Mouse (Mus musculus) frontal cortex, postnatal 14 days (tissue): Measurements from ENCODE around the gene 2210408I21Rik.

ENCODE experiments used
- DNase-seq, 2 experiments: peaks; one replicate each; pipeline ENCODE4 v3.0.0; 2022; ENCODE audit warnings: low spot score in 2 of 2

The 2210408I21Rik gene

DNA sequence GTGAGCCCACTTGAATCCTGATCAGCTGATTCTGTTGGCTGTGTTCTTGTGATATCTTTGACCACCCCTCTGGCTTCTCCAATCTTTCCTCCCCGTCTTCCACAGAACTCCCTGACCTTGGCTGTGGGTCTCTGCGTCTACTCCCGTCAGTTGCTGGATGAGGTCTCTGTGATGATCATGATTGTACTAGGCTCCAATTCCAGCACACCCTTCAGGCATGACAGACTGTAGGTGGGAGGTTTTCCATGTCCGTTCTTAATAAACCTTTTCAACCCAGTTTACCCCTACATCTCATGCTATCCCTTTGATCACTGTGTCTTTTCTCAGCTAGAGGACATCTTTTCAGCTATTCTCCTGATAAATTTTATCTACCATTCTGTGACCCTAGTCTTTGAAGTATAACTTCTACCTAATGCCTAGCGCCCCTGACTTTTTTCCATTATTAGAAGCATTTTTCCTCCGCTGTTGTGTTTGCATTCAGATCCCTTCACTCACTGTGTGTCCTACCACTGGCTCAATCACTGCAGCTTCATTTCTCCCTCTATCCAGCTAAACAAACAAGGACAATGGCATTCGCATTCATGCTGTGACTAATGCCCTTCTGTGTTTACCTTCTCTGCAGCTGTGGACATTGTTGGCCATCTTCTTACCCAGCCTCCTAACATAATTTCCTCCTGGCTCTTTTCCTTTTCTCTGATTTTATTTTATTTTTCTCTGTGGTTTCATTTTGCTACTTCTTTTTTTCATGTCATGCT is 143.5 kb downstream of the 2210408I21Rik start:
- DNase-seq: no peak

GRCm38 (mm10) chr13:77295519-77295918 is 160.2 kb downstream of the 2210408I21Rik start:
- DNase-seq: peak in 1 of 2 experiments; percentile 17

DNA sequence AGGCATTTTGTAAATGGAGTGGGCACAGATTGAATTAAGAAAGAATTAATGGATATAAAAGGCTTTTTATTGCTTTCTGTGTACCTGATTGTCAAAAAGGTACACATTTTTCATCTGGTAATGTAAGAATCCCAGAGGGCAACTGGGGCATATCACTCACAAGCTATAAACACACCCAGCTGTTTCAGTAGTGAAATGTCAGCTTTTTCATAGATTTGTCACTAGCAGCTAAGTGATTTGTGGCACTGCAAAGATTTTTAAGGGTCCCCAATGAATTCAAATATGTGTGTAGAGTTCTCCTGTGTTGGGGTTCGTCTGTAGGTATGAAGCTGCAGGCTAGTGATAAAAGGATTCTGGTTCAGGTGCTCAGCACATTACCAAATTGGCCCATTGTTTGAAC is 188.8 kb downstream of the 2210408I21Rik start:
- no peak for DNase-seq

GRCm38 (mm10) chr13:77326174-77326959 is 191.0 kb downstream of the 2210408I21Rik start:
- no peak for DNase-seq

GRCm38 (mm10) chr13:77342097-77342496 is 206.8 kb downstream of the 2210408I21Rik start:
- no peak for DNase-seq

GRCm38 (mm10) chr13:77385448-77385970 is 250.2 kb downstream of the 2210408I21Rik start:
- no peak for DNase-seq

GRCm38 (mm10) chr13:77386001-77386400 is 250.7 kb downstream of the 2210408I21Rik start:
- DNase-seq: no peak

DNA sequence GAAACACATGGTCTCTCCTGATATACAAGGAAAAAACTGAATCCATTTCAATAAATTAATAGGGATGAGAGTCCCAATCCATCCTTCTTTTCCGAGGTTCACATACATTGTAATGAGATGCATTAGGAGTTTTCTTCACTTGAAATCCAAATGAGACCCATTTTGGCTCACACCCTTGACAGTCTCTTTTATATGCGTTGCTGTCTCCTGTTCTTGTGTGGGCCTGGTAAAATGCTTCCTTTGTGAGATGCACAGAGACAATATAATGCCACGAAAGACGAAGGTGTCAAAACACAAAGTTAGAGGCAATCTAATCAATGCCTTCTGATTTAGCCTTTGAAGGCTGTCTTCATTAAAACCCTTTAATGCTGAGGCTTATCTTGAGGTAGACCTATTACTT is 252.8 kb downstream of the 2210408I21Rik start:
- no peak for DNase-seq

DNA sequence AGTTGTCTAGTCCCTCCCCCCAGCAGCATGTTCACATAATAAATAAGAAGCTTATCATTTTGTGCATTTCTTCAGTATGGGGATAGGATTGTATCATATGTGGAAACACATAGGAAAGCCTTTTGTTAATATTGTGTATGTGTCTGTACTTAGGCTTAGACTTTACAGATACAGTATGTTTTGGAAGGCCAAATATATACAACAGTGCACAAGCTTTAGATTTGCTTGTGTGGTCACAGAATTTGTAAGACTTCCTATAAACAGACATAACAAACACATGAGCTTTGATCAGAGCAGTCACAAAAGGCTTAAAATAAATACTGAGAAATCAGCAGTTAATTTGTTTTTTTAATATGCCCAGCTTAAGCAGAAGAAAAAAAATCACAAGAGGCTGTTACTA is 253.9 kb downstream of the 2210408I21Rik start:
- DNase-seq: no peak

DNA sequence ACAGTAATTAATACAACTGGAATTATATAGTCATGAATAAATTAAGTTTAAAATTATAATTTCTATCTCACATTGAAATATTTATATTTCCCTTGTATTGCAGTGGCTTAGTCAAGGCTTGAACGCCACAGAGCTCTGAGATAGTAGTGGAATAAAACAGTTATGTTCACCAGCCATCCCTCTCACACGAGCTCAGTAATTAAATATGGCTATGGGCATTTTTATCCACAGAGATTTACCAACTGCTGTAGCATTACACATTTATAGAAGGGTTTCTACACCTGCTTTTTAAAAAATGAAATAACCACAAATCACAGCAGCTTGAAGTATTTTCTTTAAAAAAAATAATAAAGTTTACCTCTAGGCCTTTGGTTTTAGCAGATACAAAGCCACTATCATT is 261.0 kb downstream of the 2210408I21Rik start:
- no peak for DNase-seq

GRCm38 (mm10) chr13:77396981-77397380 is 261.6 kb downstream of the 2210408I21Rik start:
- no peak for DNase-seq

DNA sequence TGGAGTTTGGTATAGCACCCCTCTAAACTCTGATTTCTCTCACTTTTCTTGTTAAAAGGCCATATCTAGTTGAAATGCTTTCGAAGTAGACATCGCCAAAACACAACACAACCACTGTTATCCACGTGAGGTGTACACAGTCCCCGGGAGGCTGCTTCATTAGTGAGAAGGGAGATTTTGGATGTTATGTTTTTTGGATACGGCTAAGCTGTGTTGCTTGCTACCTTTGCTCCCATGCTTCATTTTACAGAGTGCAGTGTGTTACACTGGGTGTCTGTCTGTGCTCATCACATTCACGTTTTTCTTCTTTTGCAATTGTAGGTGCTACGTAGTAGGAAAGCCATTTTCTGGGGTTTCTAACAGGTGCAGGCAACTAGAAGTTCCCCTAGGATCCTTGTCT is 262.3 kb downstream of the 2210408I21Rik start:
- DNase-seq: no peak

DNA sequence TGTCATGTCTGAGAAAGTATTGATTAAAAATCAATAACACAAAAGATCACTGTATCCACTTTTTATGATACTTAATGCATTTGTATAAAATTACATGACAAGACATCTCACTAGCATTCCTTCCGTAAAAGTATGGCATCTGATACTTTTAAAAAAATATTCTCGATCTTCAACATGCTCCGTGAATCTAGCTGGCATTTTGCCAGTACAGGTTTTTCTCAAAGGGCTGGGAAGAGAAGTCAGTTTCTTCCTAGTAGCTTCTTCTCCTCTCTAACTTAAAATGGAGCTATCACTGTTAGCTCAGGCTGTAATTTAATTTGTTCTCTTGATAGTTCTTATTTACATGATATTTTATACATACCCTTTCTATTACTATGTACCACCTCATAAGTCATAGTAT is 263.1 kb downstream of the 2210408I21Rik start:
- DNase-seq: no peak

GRCm38 (mm10) chr13:77400762-77401161 is 265.4 kb downstream of the 2210408I21Rik start:
- DNase-seq: no peak

DNA sequence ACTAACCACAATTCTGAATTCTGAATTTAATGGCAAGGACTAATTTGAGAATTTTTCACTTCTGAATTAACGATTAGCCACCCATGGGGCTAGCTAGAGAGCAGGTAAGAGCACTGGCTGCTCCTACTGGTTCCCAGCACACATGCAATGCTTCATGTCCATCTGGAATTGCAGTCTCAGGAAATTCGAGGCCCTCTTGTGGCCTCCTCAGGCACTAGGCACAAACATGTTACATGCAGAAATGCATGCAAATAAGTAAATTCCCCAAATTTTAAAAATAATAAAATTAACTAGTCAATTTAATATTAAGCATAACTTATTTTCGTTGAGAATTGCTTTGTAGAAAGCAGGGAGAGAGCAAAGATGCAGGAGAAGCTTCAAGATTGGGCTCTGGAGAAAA is 273.2 kb downstream of the 2210408I21Rik start:
- DNase-seq: no peak

DNA sequence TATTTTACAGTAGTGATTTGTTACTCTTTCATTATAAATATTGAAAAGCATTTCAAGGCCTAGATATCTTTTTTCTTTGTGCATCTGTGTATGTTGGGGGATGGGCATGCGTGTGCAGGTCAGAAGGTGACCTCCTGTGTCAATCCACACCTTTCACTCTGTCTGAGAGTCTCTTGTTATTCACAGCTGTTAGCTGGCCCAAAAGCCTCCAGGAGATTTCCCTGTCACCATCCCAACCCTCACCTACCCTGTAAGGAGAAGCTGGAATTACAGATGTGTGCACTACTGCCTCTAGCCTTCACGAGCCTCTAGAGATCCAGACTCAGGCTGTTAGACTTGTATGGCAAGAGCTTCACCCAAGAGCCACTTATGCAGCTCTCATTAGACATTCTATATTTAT is 274.5 kb downstream of the 2210408I21Rik start:
- no peak for DNase-seq

- DNase-seq: no peak
These were observed 277.5 kb downstream of the 2210408I21Rik start for GRCm38 (mm10) chr13:77412829-77413228.

GRCm38 (mm10) chr13:77450007-77450567 is 314.7 kb downstream of the 2210408I21Rik start:
- DNase-seq: no peak

- DNase-seq: no peak
These were observed 334.8 kb downstream of the 2210408I21Rik start for GRCm38 (mm10) chr13:77470093-77470621.

DNA sequence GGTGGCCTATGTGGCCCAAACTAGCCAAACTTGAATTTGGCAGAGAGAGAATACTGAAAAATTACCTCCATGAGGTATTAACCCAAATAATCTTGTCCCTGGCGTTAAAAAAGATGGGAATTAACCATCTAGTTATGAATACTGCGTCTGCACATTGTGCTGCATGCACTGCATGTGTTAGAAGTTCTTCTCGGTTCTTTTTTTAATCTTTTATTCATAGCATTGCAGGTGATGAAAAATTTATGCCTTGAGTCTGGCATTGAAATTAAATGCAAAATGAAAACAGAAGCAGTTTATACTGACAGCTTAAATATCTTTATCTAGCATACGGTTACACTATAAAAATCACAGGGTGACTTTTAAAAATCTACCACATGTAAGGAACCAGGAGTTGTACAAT is 341.1 kb downstream of the 2210408I21Rik start:
- no peak for DNase-seq

GRCm38 (mm10) chr13:77478425-77479119 is 343.2 kb downstream of the 2210408I21Rik start:
- DNase-seq: no peak
